Mouse (Mus musculus) lung, postnatal 0 days (tissue): ENCODE results near the gene Abi3.

ENCODE experiments used
- CTCF ChIP-seq: IDR thresholded peaks from 2 replicates; pipeline ENCODE4 v1.5.1; 2016; ENCODE audit warnings: antibody characterized with exemption, mild to moderate bottlenecking
- EP300 ChIP-seq: IDR thresholded peaks from 2 replicates; pipeline ENCODE4 v1.6.1; 2016; ENCODE audit warnings: antibody characterized with exemption, mild to moderate bottlenecking, control low read depth

DNA sequence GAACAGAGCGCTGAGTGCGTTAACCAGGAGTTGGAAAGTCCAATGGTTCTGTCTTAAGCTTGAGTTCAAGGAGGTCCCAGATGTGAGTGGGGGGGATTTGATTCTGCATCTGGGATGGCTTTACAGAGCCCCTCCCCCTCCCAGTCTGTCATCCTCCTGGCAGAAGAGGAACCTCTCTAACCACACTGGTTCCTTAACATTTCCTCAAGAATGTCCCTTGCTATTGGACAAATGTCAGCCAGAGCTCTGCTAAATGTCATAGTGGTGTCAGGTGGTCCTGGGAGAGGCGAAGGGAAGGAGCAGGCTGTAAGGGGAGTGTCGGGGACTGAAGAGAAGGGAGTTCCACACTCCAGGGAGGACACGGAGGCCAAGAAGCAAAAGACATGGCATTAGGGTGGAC lies 677 bp upstream of the Abi3 start:
- no peak for TF ChIP-seq CTCF
- TF ChIP-seq EP300: no peak
